Comparison of ENCODE assay signal across 8 mouse cellular contexts in the genomic region with DNA sequence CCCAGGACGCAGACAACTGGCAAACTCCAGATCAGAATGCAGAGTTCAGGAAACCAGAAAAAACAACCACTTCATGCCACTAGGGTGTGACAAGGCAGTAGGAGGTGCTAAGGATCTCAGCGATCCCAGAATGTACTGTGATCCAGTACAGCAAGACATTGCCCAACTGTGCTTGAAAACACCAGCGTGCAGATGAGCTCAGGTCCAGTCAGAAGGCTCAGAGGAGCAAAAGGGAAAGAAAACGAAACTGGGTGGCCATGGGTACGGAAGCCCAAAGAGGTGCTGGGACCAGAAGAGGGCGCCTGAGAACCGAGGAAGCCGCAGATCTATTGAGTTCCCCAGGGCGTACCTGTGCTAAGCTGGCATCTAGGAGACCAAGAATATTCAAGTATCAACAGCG. TPM values are rescaled to one million over a fixed set of nuclear protein-coding genes. Genes with fewer than 3 reads are reported as not detected.
DNase-seq lines count a peak whose midpoint lies in the region; ATAC-seq and TF ChIP-seq lines count a peak whose summit lies in the region.

No protein-coding gene starts in this region.

- H3K9ac ChIP-seq in forebrain, embryonic 12.5 days: no peak overlapping the region
- H3K9ac ChIP-seq in heart, postnatal 0 days (replicated peaks; ENCODE audit: low read depth, low read length): no peak overlapping the region
- peak overlapping the region; percentile 54 for H3K9ac ChIP-seq in liver, embryonic 16.5 days (ENCODE audit: low read depth, low read length)
- H3K9ac ChIP-seq in neural tube, embryonic 14.5 days (replicated peaks; ENCODE audit: low read depth, low read length): no peak overlapping the region

- TF ChIP-seq CTCF in E14TG2a.4 (conservative IDR thresholded peaks at IDR 0.05; ENCODE audit: low read length): peak; percentile 23; the same call in 1 of the 2 replicates
- TF ChIP-seq CTCF in heart, postnatal 0 days (IDR thresholded peaks at IDR 0.05; ENCODE audit: low read depth): peak; percentile 54

- no peaks in the 10 kb centered on the region for H3K36me3 ChIP-seq in E14TG2a.4 (ENCODE audit: insufficient read depth, low read length)
- no peaks in the 10 kb centered on the region for H3K36me3 ChIP-seq in forebrain, embryonic 12.5 days (replicated peaks)
- H3K36me3 ChIP-seq in heart, postnatal 0 days (replicated peaks; ENCODE audit: control insufficient read depth, insufficient read depth, low read length): no peaks in the 10 kb centered on the region
- no peaks in the 10 kb centered on the region for H3K36me3 ChIP-seq in liver, embryonic 16.5 days (ENCODE audit: control insufficient read depth, insufficient read depth)
- H3K36me3 ChIP-seq in neural tube, embryonic 14.5 days (ENCODE audit: control insufficient read depth, insufficient read depth, low read length): no peaks in the 10 kb centered on the region

- TF ChIP-seq EP300 in heart, postnatal 0 days (IDR thresholded peaks at IDR 0.05; ENCODE audit: low read depth): no peak

- 24% methylated on average over 10 of the region's 10 CpGs for WGBS in forebrain, embryonic 12.5 days
- 11% methylated on average over 10 of the region's 10 CpGs for WGBS in heart, postnatal 0 days
- 12% methylated on average over 10 of the region's 10 CpGs for WGBS in liver, embryonic 16.5 days (ENCODE audit: insufficient replicate concordance)
- 12% methylated on average over 10 of the region's 10 CpGs for WGBS in neural tube, embryonic 14.5 days

- no peak overlapping the region for H3K4me3 ChIP-seq in E14TG2a.4 (replicated peaks; ENCODE audit: low read length)
- 0 out of 2 replicates have a peak overlapping the region, but pooled peaks have one; percentile 10 for H3K4me3 ChIP-seq in forebrain, embryonic 12.5 days (replicated peaks)
- H3K4me3 ChIP-seq in heart, postnatal 0 days (ENCODE audit: low read depth, low read length): peak overlapping the region; percentile 38
- H3K4me3 ChIP-seq in liver, embryonic 16.5 days (ENCODE audit: low read depth, low read length): peak overlapping the region; percentile 48
- H3K4me3 ChIP-seq in neural tube, embryonic 14.5 days (ENCODE audit: low read depth, low read length): peak overlapping the region; percentile 15; the same call in 1 of the 2 replicates

- ATAC-seq in forebrain, embryonic 12.5 days (ENCODE audit: low FRiP score): 0 out of 2 replicates have a peak, but pooled peaks have one; percentile 46
- peak; percentile 78 for ATAC-seq in heart, postnatal 0 days (ENCODE audit: insufficient read depth, low read depth)
- ATAC-seq in liver, embryonic 16.5 days (ENCODE audit: low read depth): peak; percentile 56; the same call in 1 of the 2 replicates
- peak; percentile 79 for ATAC-seq in neural tube, embryonic 14.5 days (ENCODE audit: low read depth)

- no peaks in the 10 kb centered on the region for H3K9me3 ChIP-seq in E14TG2a.4 (ENCODE audit: low read length)
- no peaks in the 10 kb centered on the region for H3K9me3 ChIP-seq in forebrain, embryonic 12.5 days
- no peaks in the 10 kb centered on the region for H3K9me3 ChIP-seq in heart, postnatal 0 days (replicated peaks; ENCODE audit: control insufficient read depth, low read length)
- no peaks in the 10 kb centered on the region for H3K9me3 ChIP-seq in liver, embryonic 16.5 days (replicated peaks; ENCODE audit: control insufficient read depth, low read length)
- H3K9me3 ChIP-seq in neural tube, embryonic 14.5 days (ENCODE audit: control insufficient read depth, low read length): no peaks in the 10 kb centered on the region

- peak overlapping the region; percentile 36 for H3K4me2 ChIP-seq in forebrain, embryonic 12.5 days
- peak overlapping the region; percentile 54 for H3K4me2 ChIP-seq in heart, postnatal 0 days (ENCODE audit: low read depth, low read length)
- peak overlapping the region; percentile 57 for H3K4me2 ChIP-seq in liver, embryonic 16.5 days (ENCODE audit: low read depth, low read length)
- H3K4me2 ChIP-seq in neural tube, embryonic 14.5 days (ENCODE audit: low read depth, low read length): peak overlapping the region; percentile 24; the same call in 1 of the 2 replicates

- no peaks in the 10 kb centered on the region for H3K27me3 ChIP-seq in E14TG2a.4 (ENCODE audit: insufficient read depth, low read length)
- no peaks in the 10 kb centered on the region for H3K27me3 ChIP-seq in forebrain, embryonic 12.5 days
- H3K27me3 ChIP-seq in heart, postnatal 0 days (ENCODE audit: control insufficient read depth, insufficient read depth, low read length): no peaks in the 10 kb centered on the region
- H3K27me3 ChIP-seq in liver, embryonic 16.5 days (ENCODE audit: control insufficient read depth, insufficient read depth, low read depth, low read length): no peaks in the 10 kb centered on the region; the same call in 1 of the 2 replicates
- no peaks in the 10 kb centered on the region for H3K27me3 ChIP-seq in neural tube, embryonic 14.5 days (ENCODE audit: control insufficient read depth, insufficient read depth, low read length)

- no peaks in the 10 kb centered on the region for H3K4me1 ChIP-seq in E14TG2a.4 (replicated peaks; ENCODE audit: low read depth, low read length)
- H3K4me1 ChIP-seq in forebrain, embryonic 12.5 days: no peaks in the 10 kb centered on the region
- no peaks in the 10 kb centered on the region for H3K4me1 ChIP-seq in heart, postnatal 0 days (ENCODE audit: control insufficient read depth, insufficient read depth)
- H3K4me1 ChIP-seq in liver, embryonic 16.5 days (ENCODE audit: control insufficient read depth, low read depth, low read length): no peaks in the 10 kb centered on the region
- H3K4me1 ChIP-seq in neural tube, embryonic 14.5 days (ENCODE audit: control insufficient read depth, insufficient read depth, low read length): no peaks in the 10 kb centered on the region

- H3K27ac ChIP-seq in forebrain, embryonic 12.5 days: no peak overlapping the region
- 0 out of 2 replicates have a peak overlapping the region, but pooled peaks have one; percentile 48 for H3K27ac ChIP-seq in heart, postnatal 0 days (ENCODE audit: low read depth)
- no peak overlapping the region for H3K27ac ChIP-seq in liver, embryonic 16.5 days (ENCODE audit: low read length)
- H3K27ac ChIP-seq in neural tube, embryonic 14.5 days (ENCODE audit: low read depth, low read length): no peak overlapping the region

- peak; percentile 45 for DNase-seq in c-Kit-positive CD71-positive TER-119-negative erythroid progenitor cells, embryonic 14.5 days (ENCODE audit: low read depth)
- peak; percentile 54 for DNase-seq in heart, postnatal 0 days (ENCODE audit: low spot score)
- DNase-seq in kidney, postnatal 4 days: peak; percentile 70 to 78
- DNase-seq in testis, postnatal 10 days (ENCODE audit: low spot score): peak; percentile 64

RNA-seq across cellular contexts. Expression of a gene that starts 11.8 kb away (rescaled TPM):
- polyA plus RNA-seq in forebrain, embryonic 12.5 days (2016; fragmentation: Nextera tagmentation; extraction: Ambion mirVana): not detected in 2 replicates
- total RNA-seq in heart, postnatal 0 days (2014; rRNA removed; ENCODE audit: low replicate concordance): not detected in 2 replicates
- polyA plus RNA-seq in heart, postnatal 0 days (2015; fragmentation: Nextera tagmentation; extraction: Ambion mirVana): not detected in 2 replicates
- not detected in 2 replicates for polyA plus RNA-seq in liver, embryonic 16.5 days (2015; fragmentation: Nextera tagmentation; extraction: Ambion mirVana)
- not detected in 2 replicates for polyA plus RNA-seq in neural tube, embryonic 14.5 days (2014; fragmentation: Nextera tagmentation; extraction: Ambion mirVana)

RNA-seq across cellular contexts. Expression of a gene that starts 19.7 kb away (rescaled TPM):
- polyA plus RNA-seq in forebrain, embryonic 12.5 days (2016; fragmentation: Nextera tagmentation; extraction: Ambion mirVana): 18.2 and 19.2 TPM in 2 replicates
- 15.6 and 43.8 TPM in 2 replicates for total RNA-seq in heart, postnatal 0 days (2014; rRNA removed; ENCODE audit: low replicate concordance)
- 10.8 and 12.1 TPM in 2 replicates for polyA plus RNA-seq in heart, postnatal 0 days (2015; fragmentation: Nextera tagmentation; extraction: Ambion mirVana)
- polyA plus RNA-seq in liver, embryonic 16.5 days (2015; fragmentation: Nextera tagmentation; extraction: Ambion mirVana): 5.5 and 5.7 TPM in 2 replicates
- polyA plus RNA-seq in neural tube, embryonic 14.5 days (2014; fragmentation: Nextera tagmentation; extraction: Ambion mirVana): 16.3 and 16.4 TPM in 2 replicates

RNA-seq across cellular contexts. Expression of a gene that starts 52.1 kb away (rescaled TPM):
- not detected in 2 replicates for polyA plus RNA-seq in forebrain, embryonic 12.5 days (2016; fragmentation: Nextera tagmentation; extraction: Ambion mirVana)
- not detected in 2 replicates for total RNA-seq in heart, postnatal 0 days (2014; rRNA removed; ENCODE audit: low replicate concordance)
- polyA plus RNA-seq in heart, postnatal 0 days (2015; fragmentation: Nextera tagmentation; extraction: Ambion mirVana): not detected in 2 replicates
- not detected in 2 replicates for polyA plus RNA-seq in liver, embryonic 16.5 days (2015; fragmentation: Nextera tagmentation; extraction: Ambion mirVana)
- not detected in 2 replicates for polyA plus RNA-seq in neural tube, embryonic 14.5 days (2014; fragmentation: Nextera tagmentation; extraction: Ambion mirVana)
